Mouse (Mus musculus) hindbrain, embryonic 14.5 days (tissue): Measurements from ENCODE around the gene Pcp4l1. TPM values are rescaled to one million over a fixed set of nuclear protein-coding genes. Genes with fewer than 3 reads are reported as not detected.

Experiments used
- ATAC-seq: fragments of 200-750 bp; cut with Nextera tagmentation; 2 replicates; pipeline ENCODE4 v1.8.0; 2017; ENCODE audit warnings: moderate number of reproducible peaks, mild to moderate bottlenecking, moderate TSS enrichment, moderate library complexity; ENCODE audit not compliant: low FRiP score
- DNase-seq: peaks from one replicate; pipeline ENCODE4 v3.0.0-alpha.2; 2015; ENCODE audit warnings: low spot score
- H3K27ac ChIP-seq: fragments of 300-500 bp; sonication (generic); 2 replicates; pipeline ENCODE4 v1.5.1; 2014; ENCODE audit warnings: mild to moderate bottlenecking, moderate library complexity
- H3K27me3 ChIP-seq: fragments of 300-500 bp; sonication (generic); 2 replicates; pipeline ENCODE4 v1.6.1; 2014; ENCODE audit warnings: mild to moderate bottlenecking, low read length, mixed read lengths; ENCODE audit not compliant: control insufficient read depth, insufficient read depth
- H3K36me3 ChIP-seq: fragments of 300-500 bp; sonication (generic); replicated peaks from 2 replicates; pipeline ENCODE4 v1.6.1; 2014; ENCODE audit not compliant: control insufficient read depth, insufficient read depth
- H3K4me1 ChIP-seq: fragments of 300-500 bp; sonication (generic); replicated peaks from 2 replicates; pipeline ENCODE4 v1.6.1; 2014; ENCODE audit warnings: antibody characterized with exemption, low read length, mixed read lengths; ENCODE audit not compliant: control insufficient read depth, insufficient read depth
- H3K4me2 ChIP-seq: fragments of 300-500 bp; sonication (generic); replicated peaks from 2 replicates; pipeline ENCODE4 v1.6.1; 2014; ENCODE audit warnings: mild to moderate bottlenecking, moderate library complexity
- H3K4me3 ChIP-seq: fragments of 300-500 bp; sonication (generic); replicated peaks from 2 replicates; pipeline ENCODE4 v1.5.1; 2014; ENCODE audit warnings: mild to moderate bottlenecking, low read length
- H3K9ac ChIP-seq: fragments of 300-500 bp; sonication (generic); 2 replicates; pipeline ENCODE4 v1.6.1; 2014
- H3K9me3 ChIP-seq: fragments of 300-500 bp; sonication (generic); 2 replicates; pipeline ENCODE4 v1.6.1; 2016; ENCODE audit warnings: low read length; ENCODE audit not compliant: control insufficient read depth
- WGBS: fragments of 180-500 bp; shearing (Covaris S2); extraction: QIAGEN DNeasy Blood & Tissue Kit; methylation state at CpG from one replicate; pipeline ENCODE4 v1.1.7; 2014; 5-methylcytosine and 5-hydroxymethylcytosine counted together
- polyA plus RNA-seq: library from polyadenylated mRNA; unstranded; fragments of >200 nt; fragmentation: Nextera tagmentation; extraction: Ambion mirVana; gene quantifications from 2 replicates; pipeline ENCODE4 v1.2.1, GENCODE M21; 2014

The Pcp4l1 gene
- polyA plus RNA-seq, 1 experiment from 2014 or later, result 55.1 TPM

DNA sequence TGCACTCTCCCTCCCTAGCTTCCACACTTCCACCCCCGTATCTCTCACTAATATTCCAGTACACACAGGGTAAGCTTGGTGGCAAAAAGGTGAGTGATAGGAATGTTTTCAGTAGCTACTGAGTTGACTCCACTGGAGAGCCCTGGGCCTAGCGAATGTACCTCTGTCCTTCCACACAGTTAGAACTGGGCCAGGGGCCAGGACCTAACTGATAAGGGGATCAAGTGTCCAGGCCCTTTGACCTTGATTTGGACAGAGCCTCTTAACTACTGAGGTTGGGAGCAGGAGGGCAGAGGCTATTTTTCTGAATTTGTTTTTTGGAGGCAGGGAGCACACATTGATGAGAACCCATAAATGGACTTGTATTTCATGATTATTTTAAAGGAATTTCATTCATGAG lies 27.7 kb upstream of the Pcp4l1 start:
- Histone ChIP-seq H3K36me3 (peaks cover 17% of the 10 kb centered on the region), H3K27ac (no peak overlapping the region), H3K9ac (no peak overlapping the region), H3K9me3 (no peaks in the 10 kb centered on the region), H3K4me3 (no peak overlapping the region), H3K4me1 (peaks cover 10% of the 10 kb centered on the region), H3K27me3 (no peaks in the 10 kb centered on the region), H3K4me2 (no peak overlapping the region)
- ATAC-seq, result no peak
- 92% methylated on average over 2 of the region's 2 CpGs for WGBS
- no peak for DNase-seq

DNA sequence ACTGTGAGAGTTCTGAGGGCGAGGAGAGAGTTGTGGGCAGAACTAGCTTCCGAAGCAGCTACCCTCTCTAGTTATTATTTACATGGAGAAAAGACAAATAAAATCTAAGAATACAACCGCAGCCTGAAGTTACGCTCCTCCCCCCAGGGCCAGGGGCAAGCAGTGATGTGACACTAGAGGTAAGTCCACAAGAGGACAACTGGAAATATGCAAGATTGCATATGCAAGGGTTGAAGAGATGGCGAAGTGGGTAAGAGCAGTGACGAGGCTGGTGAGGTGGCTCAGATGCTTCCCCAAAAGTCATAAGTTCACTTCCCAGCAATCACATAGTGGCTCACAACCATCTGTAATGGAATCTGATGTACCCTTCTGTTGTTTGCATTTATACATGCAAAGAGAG lies 27.1 kb upstream of the Pcp4l1 start:
- peak overlapping the region; percentile 53; the same call in 1 of the 2 replicates for H3K4me3 ChIP-seq
- peak overlapping the region; percentile 35; the same call in 1 of the 2 replicates for H3K9ac ChIP-seq
- no peak for DNase-seq
- H3K27me3 ChIP-seq, result no peaks in the 10 kb centered on the region
- no peak for ATAC-seq
- peak overlapping the region; percentile 84 for H3K4me2 ChIP-seq
- H3K27ac ChIP-seq, result peak overlapping the region; percentile 55; the same call in 1 of the 2 replicates
- H3K4me1 ChIP-seq, result peaks cover 10% of the 10 kb centered on the region
- peaks cover 23% of the 10 kb centered on the region for H3K36me3 ChIP-seq
- no peaks in the 10 kb centered on the region for H3K9me3 ChIP-seq
- 84% methylated on average over 6 of the region's 6 CpGs for WGBS

GRCm38 (mm10) chr1:171222238-171223155 lies 26.4 kb upstream of the Pcp4l1 start, which contains the start of gene Tomm40l:
Gene Tomm40l (minus strand): TSS chr1:171222514.
- ATAC-seq (peak; percentile 97), DNase-seq (peak; percentile 92)
- H3K4me1 ChIP-seq, result peaks cover 10% of the 10 kb centered on the region
- no peaks in the 10 kb centered on the region for H3K27me3 ChIP-seq
- no peaks in the 10 kb centered on the region for H3K9me3 ChIP-seq
- whole genome bisulfite sequencing, result 4% methylated on average over 28 of the region's 28 CpGs
- peak within 1 kb of the TSS; percentile 68 for H3K27ac ChIP-seq
- peaks cover 25% of the 10 kb centered on the region for H3K36me3 ChIP-seq
- H3K4me2 ChIP-seq, result peak within 1 kb of the TSS; percentile 84
- H3K9ac ChIP-seq, result peak within 1 kb of the TSS; percentile 65
- H3K4me3 ChIP-seq, result peak within 1 kb of the TSS; percentile 53

GRCm38 (mm10) chr1:171221281-171222193 lies 25.5 kb upstream of the Pcp4l1 start:
- peaks cover 10% of the 10 kb centered on the region for H3K4me1 ChIP-seq
- no peak for DNase-seq
- peak overlapping the region; percentile 65 for H3K9ac ChIP-seq
- peak overlapping the region; percentile 84 for H3K4me2 ChIP-seq
- no peaks in the 10 kb centered on the region for H3K9me3 ChIP-seq
- H3K27me3 ChIP-seq, result no peaks in the 10 kb centered on the region
- peak overlapping the region; percentile 53 for H3K4me3 ChIP-seq
- peaks cover 25% of the 10 kb centered on the region for H3K36me3 ChIP-seq
- peak overlapping the region; percentile 68; the same call in 1 of the 2 replicates for H3K27ac ChIP-seq
- no peak for ATAC-seq
- 8% methylated on average over 22 of the region's 22 CpGs for WGBS

GRCm38 (mm10) chr1:171220871-171221270 lies 24.8 kb upstream of the Pcp4l1 start:
- Histone ChIP-seq H3K4me2 (peak overlapping the region; percentile 84), H3K4me3 (peak overlapping the region; percentile 53), H3K27me3 (no peaks in the 10 kb centered on the region), H3K4me1 (peaks cover 10% of the 10 kb centered on the region), H3K9ac (no peak overlapping the region; the same call in 1 of the 2 replicates), H3K9me3 (no peaks in the 10 kb centered on the region), H3K27ac (no peak overlapping the region), H3K36me3 (peaks cover 25% of the 10 kb centered on the region)
- ATAC-seq, result peak; percentile 46
- DNase-seq, result peak; percentile 90
- 5% methylated on average over 10 of the region's 10 CpGs for WGBS

DNA sequence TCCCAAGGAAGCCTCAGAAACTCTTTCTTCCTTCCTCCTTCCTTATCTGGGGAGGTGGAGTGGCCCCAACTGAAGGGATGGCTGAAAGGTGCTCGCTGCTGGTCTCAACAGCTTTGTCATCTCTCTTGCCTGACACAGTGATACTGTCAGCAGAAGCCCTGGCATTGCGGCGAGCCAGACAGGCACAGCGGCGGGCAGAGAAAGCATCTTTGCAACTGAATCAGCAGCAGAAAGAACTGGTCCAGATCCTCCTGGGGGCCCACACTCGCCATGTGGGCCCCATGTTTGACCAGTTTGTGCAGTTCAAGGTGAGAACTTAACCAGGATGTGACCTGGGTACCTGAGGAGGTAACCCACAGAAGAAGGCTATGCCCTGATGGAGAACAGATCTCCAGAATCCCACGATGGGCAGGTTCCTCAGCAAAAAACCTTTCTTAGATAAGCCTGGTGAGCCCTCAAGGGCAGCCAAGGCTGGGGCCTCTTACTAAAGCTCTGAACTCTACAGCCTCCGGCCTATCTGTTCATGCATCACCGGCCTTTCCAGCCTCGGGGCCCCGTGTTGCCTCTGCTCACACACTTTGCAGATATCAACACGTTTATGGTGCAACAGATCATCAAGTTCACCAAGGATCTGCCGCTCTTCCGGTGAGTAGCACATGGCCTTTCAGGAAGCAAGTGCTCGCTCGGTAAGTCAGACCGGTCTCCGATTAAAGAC lies 20.3 kb upstream of the Pcp4l1 start:
- DNase-seq, result no peak
- ATAC-seq, result no peak
- Histone ChIP-seq H3K4me1 (peaks cover 6% of the 10 kb centered on the region), H3K4me2 (no peak overlapping the region), H3K27me3 (no peaks in the 10 kb centered on the region), H3K9me3 (no peaks in the 10 kb centered on the region), H3K4me3 (no peak overlapping the region), H3K36me3 (peaks cover 25% of the 10 kb centered on the region), H3K9ac (no peak overlapping the region), H3K27ac (no peak overlapping the region)
- 92% methylated on average over 18 of the region's 18 CpGs for WGBS

DNA sequence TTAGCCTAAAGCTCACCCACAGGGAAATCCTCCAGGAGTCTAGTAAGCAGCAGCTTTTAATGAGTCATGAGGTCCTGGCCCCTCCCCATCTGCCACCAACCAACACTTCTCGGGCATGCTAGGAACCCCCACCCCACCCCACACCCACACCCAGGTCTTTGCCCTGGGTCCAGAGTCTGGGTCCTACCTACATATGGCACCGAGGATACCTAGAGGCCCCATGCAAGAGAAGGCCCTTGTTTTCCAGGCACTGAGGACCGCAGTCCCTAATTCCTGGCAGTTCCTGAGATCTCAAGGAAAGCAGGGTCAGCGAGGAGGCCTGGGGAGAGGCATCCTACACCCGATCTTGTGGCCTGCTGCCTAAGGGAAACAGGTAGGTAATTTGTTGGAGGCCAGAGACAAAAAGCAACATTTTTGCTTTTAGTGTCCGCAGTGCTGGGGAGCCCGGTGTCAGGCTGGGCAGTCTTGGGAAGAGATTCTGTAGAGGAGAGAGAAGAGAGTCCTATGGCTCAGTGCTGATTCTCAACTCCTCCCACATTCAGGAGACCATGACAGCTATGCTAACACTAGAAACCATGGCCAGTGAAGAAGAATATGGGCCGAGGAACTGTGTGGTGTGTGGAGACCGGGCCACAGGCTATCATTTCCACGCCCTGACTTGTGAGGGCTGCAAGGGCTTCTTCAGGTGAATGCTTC lies 17.9 kb upstream of the Pcp4l1 start, which contains the start of gene Nr1i3:
Gene Nr1i3 (plus strand): TSS at position 170 of the 696 bp plus-strand sequence.
- ATAC-seq, result no peak
- H3K36me3 ChIP-seq, result peaks cover 10% of the 10 kb centered on the region; the same call in 1 of the 2 replicates
- H3K27me3 ChIP-seq, result no peaks in the 10 kb centered on the region
- H3K4me3 ChIP-seq, result no peak within 1 kb of the TSS
- no peaks in the 10 kb centered on the region for H3K9me3 ChIP-seq
- H3K4me2 ChIP-seq, result no peak within 1 kb of the TSS
- DNase-seq, result no peak
- 72% methylated on average over 10 of the region's 10 CpGs for WGBS
- no peaks in the 10 kb centered on the region for H3K4me1 ChIP-seq
- no peak within 1 kb of the TSS for H3K9ac ChIP-seq
- H3K27ac ChIP-seq, result no peak within 1 kb of the TSS

GRCm38 (mm10) chr1:171212854-171213253 lies 16.8 kb upstream of the Pcp4l1 start:
- DNase-seq (no peak), ATAC-seq (no peak)
- H3K27ac ChIP-seq, result no peak overlapping the region
- H3K9ac ChIP-seq, result no peak overlapping the region
- 50% methylated on average over 3 of the region's 3 CpGs for WGBS
- H3K27me3 ChIP-seq, result no peaks in the 10 kb centered on the region
- H3K36me3 ChIP-seq, result no peaks in the 10 kb centered on the region; the same call in 1 of the 2 replicates
- H3K4me2 ChIP-seq, result no peak overlapping the region
- no peaks in the 10 kb centered on the region for H3K4me1 ChIP-seq
- H3K9me3 ChIP-seq, result no peaks in the 10 kb centered on the region
- no peak overlapping the region for H3K4me3 ChIP-seq
